Mouse (Mus musculus) heart, adult 2 months (tissue): ENCODE data around the gene Cybrd1.

Experiments
- CTCF ChIP-seq: fragments of 200-600 bp; IDR thresholded peaks from 2 replicates; pipeline ENCODE4 v1.8.1; 2022; ENCODE audit warnings: antibody characterized with exemption, mild to moderate bottlenecking, moderate library complexity
- POLR2A ChIP-seq: fragments of 200-500 bp; IDR thresholded peaks from 2 replicates; pipeline ENCODE4 v1.6.1; 2011; ENCODE audit warnings: mild to moderate bottlenecking, low read depth, low read length, control low read depth; ENCODE audit not compliant: insufficient read depth

DNA sequence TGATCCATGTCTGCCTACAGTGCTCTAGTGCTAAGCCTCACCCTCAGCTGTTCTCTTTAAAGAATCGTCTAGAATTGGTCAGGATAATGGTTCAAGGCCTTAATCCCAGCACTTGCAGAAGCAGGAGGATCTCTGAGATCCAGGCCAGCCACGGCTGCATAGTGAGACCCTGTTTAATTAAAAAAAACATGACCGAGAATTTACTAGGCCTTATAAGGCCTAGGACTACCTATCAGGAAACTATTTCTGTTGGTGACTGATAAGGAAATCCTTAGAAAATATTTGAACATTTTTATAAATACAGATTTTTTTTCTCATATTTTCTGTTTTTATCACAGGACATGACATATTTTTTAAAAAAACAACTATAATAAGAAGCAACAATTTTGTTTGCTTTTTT lies 44.4 kb upstream of the Cybrd1 start:
- TF ChIP-seq POLR2A: no peak
- TF ChIP-seq CTCF: no peak
